Mouse (Mus musculus) lung, postnatal 0 days (tissue): Measurements from ENCODE around the gene A230050P20Rik. TPM values are rescaled to one million over a fixed set of nuclear protein-coding genes. Genes with fewer than 3 reads are reported as not detected.

Experiments
- ATAC-seq: fragments of 200-750 bp; cut with Nextera tagmentation; 2 replicates; pipeline ENCODE4 v1.8.0; 2017; ENCODE audit warnings: moderate library complexity
- DNase-seq: peaks from one replicate; pipeline ENCODE4 v3.0.0-alpha.2; 2016; ENCODE audit warnings: low spot score
- H3K27ac ChIP-seq: fragments of 300-500 bp; sonication (generic); 2 replicates; pipeline ENCODE4 v1.5.1; 2014; ENCODE audit warnings: antibody characterized with exemption, mild to moderate bottlenecking, low read length, mixed read lengths
- H3K27me3 ChIP-seq: fragments of 300-500 bp; sonication (generic); replicated peaks from 2 replicates; pipeline ENCODE4 v1.6.1; 2014; ENCODE audit warnings: low read length, mixed read lengths; ENCODE audit not compliant: insufficient read depth
- H3K36me3 ChIP-seq: fragments of 300-500 bp; sonication (generic); 2 replicates; pipeline ENCODE4 v1.6.1; 2014; ENCODE audit warnings: low read length, mixed read lengths; ENCODE audit not compliant: insufficient read depth
- H3K4me1 ChIP-seq: fragments of 300-500 bp; sonication (generic); 2 replicates; pipeline ENCODE4 v1.6.1; 2014; ENCODE audit warnings: antibody characterized with exemption, low read depth, low read length, mixed read lengths; ENCODE audit not compliant: insufficient read depth
- H3K4me2 ChIP-seq: fragments of 300-500 bp; sonication (generic); replicated peaks from 2 replicates; pipeline ENCODE4 v1.6.1; 2014; ENCODE audit warnings: low read depth, mild to moderate bottlenecking, low read length, moderate library complexity, mixed read lengths
- H3K4me3 ChIP-seq: fragments of 300-500 bp; sonication (generic); 2 replicates; pipeline ENCODE4 v1.5.1; 2014; ENCODE audit warnings: low read depth, low read length
- H3K9ac ChIP-seq: fragments of 300-500 bp; sonication (generic); replicated peaks from 2 replicates; pipeline ENCODE4 v1.6.1; 2014; ENCODE audit warnings: low read depth, mild to moderate bottlenecking
- H3K9me3 ChIP-seq: fragments of 300-500 bp; sonication (generic); 2 replicates; pipeline ENCODE4 v1.6.1; 2016; ENCODE audit warnings: low read length, mixed read lengths
- CTCF ChIP-seq: IDR thresholded peaks from 2 replicates; pipeline ENCODE4 v1.5.1; 2016; ENCODE audit warnings: antibody characterized with exemption, mild to moderate bottlenecking
- EP300 ChIP-seq: IDR thresholded peaks from 2 replicates; pipeline ENCODE4 v1.6.1; 2016; ENCODE audit warnings: antibody characterized with exemption, mild to moderate bottlenecking, control low read depth
- WGBS: fragments of 180-500 bp; shearing (Covaris S2); extraction: QIAGEN DNeasy Blood & Tissue Kit; methylation state at CpG from one replicate; pipeline ENCODE4 v1.1.7; 2014; 5-methylcytosine and 5-hydroxymethylcytosine counted together
- polyA plus RNA-seq: library from polyadenylated mRNA; unstranded; fragments of >200 nt; fragmentation: Nextera tagmentation; extraction: Ambion mirVana; gene quantifications from 2 replicates; pipeline ENCODE4 v1.2.1, GENCODE M21; 2015

Gene A230050P20Rik
- polyA plus RNA-seq, 1 experiment from 2014 or later, result 9.3 TPM

DNA sequence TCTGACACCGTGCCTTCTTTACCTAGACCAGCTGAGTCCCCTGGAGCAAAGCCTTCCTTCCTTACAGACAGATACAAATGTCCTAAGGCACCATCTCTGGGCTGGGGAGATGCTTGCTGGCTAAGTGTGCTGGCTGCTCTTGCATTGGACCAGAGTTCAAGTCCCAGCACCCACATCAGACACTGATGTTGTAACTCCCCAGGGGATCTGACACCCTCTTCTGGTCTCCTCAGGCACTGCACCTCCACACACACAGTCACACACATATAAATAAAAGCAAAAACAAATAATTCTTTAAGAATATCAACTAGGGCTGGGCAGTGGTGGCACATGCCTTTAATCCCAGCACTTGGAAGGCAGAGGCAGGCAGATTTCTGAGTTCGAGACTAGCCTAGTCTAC is 18.3 kb upstream of the A230050P20Rik start:
- Histone ChIP-seq H3K27me3 (no peaks in the 10 kb centered on the region), H3K36me3 (no peaks in the 10 kb centered on the region), H3K9me3 (no peaks in the 10 kb centered on the region), H3K9ac (no peak overlapping the region), H3K27ac (no peak overlapping the region), H3K4me2 (no peak overlapping the region), H3K4me3 (no peak overlapping the region), H3K4me1 (no peaks in the 10 kb centered on the region)
- no peak for DNase-seq
- ATAC-seq, result no peak
- 82% methylated on average over 2 of the region's 2 CpGs for WGBS
- TF ChIP-seq EP300, result no peak
- TF ChIP-seq CTCF, result no peak

DNA sequence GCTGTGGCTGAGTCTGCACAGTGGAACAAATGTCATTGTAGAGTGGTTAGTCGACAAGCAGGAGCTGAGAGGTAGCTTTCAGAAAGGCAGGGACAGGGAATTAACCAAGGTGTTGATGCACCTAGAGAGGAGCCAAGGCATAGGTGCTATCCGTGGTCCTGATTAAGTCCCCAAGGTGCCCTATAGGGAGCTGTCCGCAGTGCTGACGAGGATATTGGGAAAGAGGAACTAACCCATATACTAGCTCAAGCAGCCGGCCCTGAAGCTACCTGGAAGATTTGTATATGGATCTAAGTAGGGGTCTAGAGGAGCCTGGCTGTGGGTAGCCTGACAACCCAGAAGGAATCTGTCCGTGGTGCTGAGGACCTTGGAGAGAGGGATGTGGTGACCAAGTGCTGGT is 11.3 kb upstream of the A230050P20Rik start:
- ATAC-seq, result peak; percentile 37; the same call in 1 of the 2 replicates
- Histone ChIP-seq H3K27ac (no peak overlapping the region), H3K4me3 (no peak overlapping the region), H3K9ac (no peak overlapping the region), H3K4me2 (no peak overlapping the region), H3K4me1 (no peaks in the 10 kb centered on the region), H3K9me3 (no peaks in the 10 kb centered on the region), H3K27me3 (no peaks in the 10 kb centered on the region), H3K36me3 (no peaks in the 10 kb centered on the region)
- TF ChIP-seq EP300 (no peak), CTCF (no peak)
- peak; percentile 81 for DNase-seq
- 7% methylated on average over 6 of the region's 6 CpGs for WGBS

DNA sequence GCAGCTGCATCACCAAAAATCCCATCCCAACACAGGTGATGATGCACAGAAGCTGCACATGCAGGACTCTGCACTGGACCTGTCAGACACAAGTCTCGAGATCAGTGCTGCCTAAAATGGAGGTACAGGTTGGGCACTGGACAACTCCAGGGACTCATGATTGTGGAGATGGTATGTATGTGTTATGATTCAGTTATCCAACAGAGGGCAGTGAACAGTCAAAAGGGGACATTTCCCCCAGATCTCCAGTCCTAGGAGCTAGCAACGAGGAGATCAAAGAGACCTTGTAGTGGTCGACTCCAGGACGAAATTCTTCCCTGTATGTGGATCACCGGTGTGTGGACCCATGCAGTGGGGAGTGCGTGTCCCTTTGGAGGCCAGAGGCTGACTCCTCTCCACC is 8.5 kb upstream of the A230050P20Rik start:
- Histone ChIP-seq H3K4me1 (no peaks in the 10 kb centered on the region), H3K4me3 (no peak overlapping the region), H3K9ac (no peak overlapping the region), H3K27me3 (no peaks in the 10 kb centered on the region), H3K36me3 (no peaks in the 10 kb centered on the region), H3K9me3 (no peaks in the 10 kb centered on the region), H3K4me2 (no peak overlapping the region), H3K27ac (no peak overlapping the region)
- no peak for ATAC-seq
- DNase-seq, result no peak
- 36% methylated on average over 6 of the region's 6 CpGs for WGBS
- TF ChIP-seq EP300, result no peak
- TF ChIP-seq CTCF, result no peak

- DNase-seq, result no peak
- Histone ChIP-seq H3K9ac (no peak overlapping the region), H3K9me3 (no peaks in the 10 kb centered on the region), H3K4me3 (no peak overlapping the region), H3K4me2 (no peak overlapping the region), H3K27ac (no peak overlapping the region), H3K27me3 (no peaks in the 10 kb centered on the region), H3K36me3 (no peaks in the 10 kb centered on the region), H3K4me1 (no peaks in the 10 kb centered on the region)
- no peak for ATAC-seq
- WGBS, result 4% methylated on average over 4 of the region's 4 CpGs
- TF ChIP-seq CTCF, result peak; percentile 67
- TF ChIP-seq EP300, result no peak
These were observed 6.6 kb upstream of the A230050P20Rik start for GRCm38 (mm10) chr9:20861821-20862220.

- no peak for TF ChIP-seq CTCF
- TF ChIP-seq EP300, result no peak
- 47% methylated on average over 4 of the region's 4 CpGs for WGBS
These were observed 6.2 kb upstream of the A230050P20Rik start for GRCm38 (mm10) chr9:20862225-20862624.

GRCm38 (mm10) chr9:20866879-20867278 is 1.6 kb upstream of the A230050P20Rik start:
- no peaks in the 10 kb centered on the region for H3K36me3 ChIP-seq
- ATAC-seq (no peak), DNase-seq (no peak)
- no peaks in the 10 kb centered on the region for H3K9me3 ChIP-seq
- no peak overlapping the region for H3K9ac ChIP-seq
- H3K27me3 ChIP-seq, result 0 out of 2 replicates have a peak, but pooled peaks cover 5% of the 10 kb centered on the region
- peaks cover 4% of the 10 kb centered on the region; the same call in 1 of the 2 replicates for H3K4me1 ChIP-seq
- H3K27ac ChIP-seq, result no peak overlapping the region
- no peak overlapping the region for H3K4me3 ChIP-seq
- TF ChIP-seq CTCF (no peak), EP300 (no peak)
- WGBS, result 49% methylated on average over 3 of the region's 3 CpGs
- H3K4me2 ChIP-seq, result no peak overlapping the region

More at GRCm38 (mm10) chr9:20862225-20862624, 6.2 kb upstream of the A230050P20Rik start:
- Histone ChIP-seq H3K9ac (no peak overlapping the region), H3K27ac (no peak overlapping the region), H3K4me3 (no peak overlapping the region), H3K36me3 (no peaks in the 10 kb centered on the region), H3K4me2 (no peak overlapping the region), H3K9me3 (no peaks in the 10 kb centered on the region), H3K4me1 (no peaks in the 10 kb centered on the region), H3K27me3 (0 out of 2 replicates have a peak, but pooled peaks cover under 1% of the 10 kb centered on the region)
- ATAC-seq (no peak), DNase-seq (no peak)

GRCm38 (mm10) chr9:20869246-20869645 is 804 bp downstream of the A230050P20Rik start:
- Histone ChIP-seq H3K9me3 (no peaks in the 10 kb centered on the region), H3K4me3 (peak overlapping the region; percentile 74), H3K27me3 (0 out of 2 replicates have a peak, but pooled peaks cover 5% of the 10 kb centered on the region), H3K4me2 (peak overlapping the region; percentile 82), H3K9ac (peak overlapping the region; percentile 52), H3K4me1 (peaks cover 4% of the 10 kb centered on the region; the same call in 1 of the 2 replicates), H3K27ac (no peak overlapping the region), H3K36me3 (0 out of 2 replicates have a peak, but pooled peaks cover 7% of the 10 kb centered on the region)
- ATAC-seq (peak; percentile 36), DNase-seq (peak; percentile 49)
- WGBS, result 7% methylated on average over 19 of the region's 19 CpGs
- TF ChIP-seq CTCF, result no peak
- TF ChIP-seq EP300, result no peak
